ENCODE assay signal across 23 mouse cellular contexts in the genomic region with DNA sequence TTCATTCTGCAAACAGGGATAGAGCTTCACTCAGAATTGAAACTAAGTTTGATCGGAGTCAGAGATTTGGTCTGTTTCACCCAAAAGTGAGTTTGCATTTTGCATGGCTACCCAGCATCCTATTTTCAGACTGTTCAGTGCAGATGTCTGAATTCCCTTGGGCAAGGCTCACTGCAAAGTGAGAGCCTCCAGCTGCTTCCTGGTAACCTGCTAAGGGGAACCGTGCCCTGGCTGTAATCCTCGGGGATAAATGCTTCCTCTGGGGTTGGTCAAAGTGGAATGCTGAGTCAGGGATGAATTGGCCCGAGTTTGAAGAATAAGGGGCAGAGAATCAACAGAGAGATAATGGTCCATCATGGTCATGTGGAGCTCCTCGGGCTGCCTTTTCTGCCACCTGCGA.
"Had no signal": no experiment of that assay in that cellular context is flagged by ENCODE, and none has a peak within 500 bp of the region (broad histone marks: within the 10 kb centered on the region; RNA-seq: fewer than 3 reads in every experiment).

No protein-coding gene starts in this region.

- H3K9me3 ChIP-seq: limb, embryonic 10.5 days; limb, embryonic 13.5 days; liver, embryonic 12.5 days; liver, embryonic 15.5 days; neural tube, embryonic 12.5 days; neural tube, embryonic 15.5 days; stomach, embryonic 15.5 days had no signal

- H3K4me1 ChIP-seq: limb, embryonic 10.5 days; limb, embryonic 13.5 days; liver, embryonic 12.5 days; liver, embryonic 15.5 days; neural tube, embryonic 12.5 days; neural tube, embryonic 15.5 days; stomach, embryonic 15.5 days had no signal

- H3K4me3 ChIP-seq: limb, embryonic 10.5 days; limb, embryonic 13.5 days; liver, embryonic 12.5 days; liver, embryonic 15.5 days; neural tube, embryonic 12.5 days; neural tube, embryonic 15.5 days; stomach, embryonic 15.5 days had no signal

- H3K27me3 ChIP-seq: limb, embryonic 13.5 days; liver, embryonic 12.5 days; liver, embryonic 15.5 days; neural tube, embryonic 12.5 days; neural tube, embryonic 15.5 days; stomach, embryonic 15.5 days had no signal

- ATAC-seq: inflammation-experienced regulatory T-cells, adult 6 months; intestine, embryonic 16.5 days; liver, embryonic 12.5 days had no signal

- H3K36me3 ChIP-seq: limb, embryonic 10.5 days; limb, embryonic 13.5 days; liver, embryonic 12.5 days; liver, embryonic 15.5 days; neural tube, embryonic 12.5 days; neural tube, embryonic 15.5 days; stomach, embryonic 15.5 days had no signal

- H3K9ac ChIP-seq: limb, embryonic 13.5 days; liver, embryonic 12.5 days; liver, embryonic 15.5 days; lung, embryonic 14.5 days; neural tube, embryonic 12.5 days; neural tube, embryonic 15.5 days; stomach, embryonic 15.5 days had no signal

- DNase-seq: kidney, adult 18-20 months; kidney, postnatal 10 days; kidney, postnatal 36 days; layer of hippocampus, postnatal 36 days; liver; lung, embryonic 14.5 days; midbrain, embryonic 14.5 days; right cerebral cortex, adult 18-20 months; right cerebral cortex, postnatal 14 days; right cerebral cortex, postnatal 4 days; spleen, adult 18-20 months; thymus, adult 18-20 months; thymus, postnatal 36 days had no signal

- H3K27ac ChIP-seq: limb, embryonic 10.5 days; limb, embryonic 13.5 days; liver, embryonic 12.5 days; liver, embryonic 15.5 days; macrophage; neural tube, embryonic 12.5 days; neural tube, embryonic 15.5 days; stomach, embryonic 15.5 days had no signal
